Mouse (Mus musculus): ENCODE results near the gene Ccm2. TPM values are rescaled to one million over a fixed set of nuclear protein-coding genes. Genes with fewer than 3 reads are reported as not detected.

Ccm2 gene
- polyA plus RNA-seq, 1 experiment from 2014 or later: 33.9 TPM

DNA sequence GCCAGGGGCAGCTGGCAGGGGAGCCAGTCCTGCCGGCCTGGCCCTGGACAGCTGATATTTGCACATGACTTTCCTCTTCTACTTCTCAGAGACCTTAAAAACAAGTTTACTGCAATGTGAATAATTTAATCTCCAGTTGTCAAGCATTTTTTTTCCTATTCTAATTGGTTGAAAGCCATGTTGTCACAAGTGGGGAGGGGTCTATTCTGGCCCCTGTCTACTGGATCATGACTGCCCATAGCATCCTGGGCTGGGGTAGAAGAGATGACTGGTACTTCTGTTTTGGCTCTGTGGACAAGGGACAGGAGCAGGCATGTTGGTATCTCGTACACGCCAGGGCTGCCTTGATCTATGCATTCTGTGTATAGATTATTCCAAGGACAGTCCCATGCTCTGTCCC lies 49.9 kb downstream of the Ccm2 start:
- no peak for DNase-seq
- Histone ChIP-seq H3K4me2 (ENCODE audit: low read depth, low read length) (no peak overlapping the region), H3K27me3 (ENCODE audit: insufficient read depth, low read length) (no peaks in the 10 kb centered on the region), H3K9ac (replicated peaks) (no peak overlapping the region), H3K9me3 (ENCODE audit: low read length) (no peaks in the 10 kb centered on the region), H3K4me3 (ENCODE audit: low read depth, low read length) (no peak overlapping the region), H3K4me1 (ENCODE audit: insufficient read depth) (no peaks in the 10 kb centered on the region; the same call in 1 of the 2 replicates), H3K36me3 (replicated peaks; ENCODE audit: insufficient read depth, low read length) (peaks cover 69% of the 10 kb centered on the region), H3K27ac (ENCODE audit: low read depth) (no peak overlapping the region)
- no peak for ATAC-seq
- 87% methylated on average over 3 of the region's 3 CpGs for WGBS (ENCODE audit: insufficient replicate concordance)
- TF ChIP-seq CTCF (IDR thresholded peaks at IDR 0.05; ENCODE audit: low read depth): no peak
- no peak for TF ChIP-seq EP300 (IDR thresholded peaks at IDR 0.05; ENCODE audit: low read depth)

DNA sequence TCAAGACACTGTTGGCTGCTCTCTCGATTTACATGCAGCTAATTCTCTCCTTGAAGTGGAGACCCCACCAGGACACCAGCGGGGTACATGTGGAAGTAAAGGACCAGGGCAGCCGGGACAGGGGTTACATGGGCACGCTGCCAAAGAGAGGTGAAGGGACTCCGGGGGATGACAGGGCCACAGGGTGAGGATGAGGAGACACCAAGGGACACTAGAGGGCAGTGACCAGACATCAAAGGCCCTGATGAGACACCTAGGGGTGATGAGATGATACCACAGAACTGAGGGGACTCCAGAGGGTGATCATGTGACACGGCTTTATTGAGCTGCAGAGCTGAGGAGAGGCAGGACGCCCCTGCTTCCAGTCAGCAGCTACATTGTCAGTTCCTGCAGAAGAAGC lies 50.8 kb downstream of the Ccm2 start:
- Histone ChIP-seq H3K4me3 (ENCODE audit: low read depth, low read length) (no peak overlapping the region), H3K9ac (replicated peaks) (no peak overlapping the region), H3K4me2 (ENCODE audit: low read depth, low read length) (no peak overlapping the region), H3K9me3 (ENCODE audit: low read length) (no peaks in the 10 kb centered on the region), H3K36me3 (replicated peaks; ENCODE audit: insufficient read depth, low read length) (peaks cover 61% of the 10 kb centered on the region), H3K27ac (ENCODE audit: low read depth) (no peak overlapping the region), H3K27me3 (ENCODE audit: insufficient read depth, low read length) (no peaks in the 10 kb centered on the region), H3K4me1 (ENCODE audit: insufficient read depth) (no peaks in the 10 kb centered on the region; the same call in 1 of the 2 replicates)
- ATAC-seq (no peak), DNase-seq (no peak)
- TF ChIP-seq CTCF (IDR thresholded peaks at IDR 0.05; ENCODE audit: low read depth) (peak; percentile 53), EP300 (IDR thresholded peaks at IDR 0.05; ENCODE audit: low read depth) (no peak)
- 69% methylated on average over 7 of the region's 7 CpGs for WGBS (ENCODE audit: insufficient replicate concordance)

DNA sequence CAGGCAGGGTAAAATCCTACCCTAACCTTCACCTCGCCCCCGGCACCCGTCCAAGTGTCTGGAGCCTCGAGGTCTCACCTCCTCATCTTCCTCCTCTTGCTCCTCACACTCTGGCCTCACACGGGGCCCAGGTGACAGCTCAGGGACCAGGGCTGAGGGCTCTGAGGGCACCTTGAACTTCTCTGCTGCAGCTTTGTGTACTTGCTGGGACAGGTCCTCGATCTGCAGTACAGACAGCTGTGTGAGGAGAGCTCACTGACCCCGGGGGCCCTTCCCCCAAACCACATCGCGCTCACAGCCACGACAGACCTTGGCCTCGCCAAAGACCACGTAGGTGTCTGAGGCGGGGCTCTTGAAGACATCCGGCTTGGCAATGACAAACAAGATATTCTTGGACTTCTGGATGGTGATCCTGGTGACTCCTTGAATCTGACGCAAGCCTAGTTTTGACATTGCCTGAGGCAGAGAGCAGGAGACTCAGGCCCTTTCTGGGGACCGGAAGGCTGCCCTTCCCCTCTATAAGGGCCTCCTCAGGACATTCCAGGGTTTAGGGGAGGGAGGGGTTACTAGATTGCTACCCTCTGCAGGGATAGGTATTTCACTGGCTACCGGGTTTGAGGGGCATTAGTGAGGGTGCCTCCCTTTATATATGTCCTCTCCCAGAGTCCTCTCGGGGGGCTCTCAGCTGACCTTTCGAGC lies 51.7 kb downstream of the Ccm2 start:
- Histone ChIP-seq H3K27ac (ENCODE audit: low read depth) (no peak overlapping the region), H3K9me3 (ENCODE audit: low read length) (no peaks in the 10 kb centered on the region), H3K9ac (replicated peaks) (no peak overlapping the region), H3K27me3 (ENCODE audit: insufficient read depth, low read length) (0 out of 2 replicates have a peak, but pooled peaks cover 3% of the 10 kb centered on the region), H3K36me3 (replicated peaks; ENCODE audit: insufficient read depth, low read length) (peaks cover 53% of the 10 kb centered on the region), H3K4me1 (ENCODE audit: insufficient read depth) (no peaks in the 10 kb centered on the region; the same call in 1 of the 2 replicates), H3K4me2 (ENCODE audit: low read depth, low read length) (no peak overlapping the region; the same call in 1 of the 2 replicates), H3K4me3 (ENCODE audit: low read depth, low read length) (no peak overlapping the region)
- ATAC-seq: no peak
- TF ChIP-seq CTCF (IDR thresholded peaks at IDR 0.05; ENCODE audit: low read depth) (no peak), EP300 (IDR thresholded peaks at IDR 0.05; ENCODE audit: low read depth) (no peak)
- DNase-seq: no peak
- WGBS (ENCODE audit: insufficient replicate concordance): 68% methylated on average over 19 of the region's 19 CpGs

DNA sequence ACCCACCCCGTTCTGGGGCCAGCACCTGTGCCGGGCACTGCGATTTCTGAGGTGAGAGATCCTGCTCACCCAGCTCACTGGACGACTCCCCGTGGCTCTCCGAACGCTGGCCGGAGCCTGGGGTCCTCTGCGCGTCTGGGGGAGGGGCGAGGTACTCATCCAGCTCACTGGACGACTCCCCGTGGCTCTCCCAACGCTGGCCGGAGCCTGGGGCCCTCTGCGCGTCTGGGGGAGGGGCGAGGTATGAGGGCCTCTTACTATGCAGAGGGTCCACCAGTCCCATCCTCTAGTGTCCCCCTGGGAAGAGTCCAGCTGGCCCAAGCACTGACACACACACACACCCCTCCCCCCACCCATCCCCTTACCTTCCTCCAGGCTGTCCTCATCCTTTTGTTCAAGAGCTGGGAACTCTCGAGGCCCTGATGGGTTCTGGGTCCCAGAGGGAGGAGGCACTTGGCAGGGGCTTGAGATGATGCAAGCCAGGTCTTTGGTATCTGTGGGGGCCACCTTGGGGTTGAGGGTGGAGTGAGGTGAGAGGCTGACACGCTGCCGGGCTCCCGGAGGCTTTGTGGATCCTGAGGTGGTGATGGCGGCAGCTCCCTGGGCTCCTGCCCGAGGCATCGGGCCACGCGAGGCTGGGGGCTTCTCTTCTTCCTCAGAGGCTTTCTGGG lies 52.5 kb downstream of the Ccm2 start:
- ATAC-seq: peak; percentile 58
- H3K27ac ChIP-seq (ENCODE audit: low read depth): no peak overlapping the region
- peaks cover 45% of the 10 kb centered on the region for H3K36me3 ChIP-seq (replicated peaks; ENCODE audit: insufficient read depth, low read length)
- 52% methylated on average over 27 of the region's 27 CpGs for WGBS (ENCODE audit: insufficient replicate concordance)
- no peaks in the 10 kb centered on the region for H3K9me3 ChIP-seq (ENCODE audit: low read length)
- H3K4me3 ChIP-seq (ENCODE audit: low read depth, low read length): no peak overlapping the region
- no peaks in the 10 kb centered on the region; the same call in 1 of the 2 replicates for H3K4me1 ChIP-seq (ENCODE audit: insufficient read depth)
- no peak overlapping the region for H3K9ac ChIP-seq (replicated peaks)
- peak overlapping the region; percentile 16; the same call in 1 of the 2 replicates for H3K4me2 ChIP-seq (ENCODE audit: low read depth, low read length)
- peaks cover 10% of the 10 kb centered on the region; the same call in 1 of the 2 replicates for H3K27me3 ChIP-seq (ENCODE audit: insufficient read depth, low read length)
- no peak for TF ChIP-seq EP300 (IDR thresholded peaks at IDR 0.05; ENCODE audit: low read depth)
- TF ChIP-seq CTCF (IDR thresholded peaks at IDR 0.05; ENCODE audit: low read depth): no peak
- DNase-seq: peak; percentile 25

DNA sequence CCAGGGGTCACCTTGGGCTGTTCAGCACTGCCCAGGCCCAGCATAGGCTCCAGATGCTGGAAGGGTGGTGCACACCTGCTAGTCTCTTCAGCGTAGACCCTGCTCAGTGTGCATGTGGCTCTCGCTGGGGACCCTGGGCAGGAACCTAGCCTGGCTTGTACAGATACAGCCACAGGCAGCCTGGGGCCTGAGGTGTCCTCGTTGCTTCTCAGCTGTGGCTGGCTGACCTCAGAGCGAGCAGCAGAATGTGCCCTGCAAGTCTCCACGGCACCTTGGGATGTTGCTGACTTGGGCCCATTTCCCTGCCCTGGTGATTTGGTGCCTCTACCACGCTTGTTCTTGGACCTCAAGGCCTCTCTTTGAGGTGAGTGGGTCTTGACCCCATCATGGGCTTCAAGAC lies 53.1 kb downstream of the Ccm2 start:
- ATAC-seq (no peak), DNase-seq (no peak)
- H3K9me3 ChIP-seq (ENCODE audit: low read length): no peaks in the 10 kb centered on the region
- H3K27ac ChIP-seq (ENCODE audit: low read depth): no peak overlapping the region
- peaks cover 38% of the 10 kb centered on the region for H3K36me3 ChIP-seq (replicated peaks; ENCODE audit: insufficient read depth, low read length)
- H3K4me1 ChIP-seq (ENCODE audit: insufficient read depth): no peaks in the 10 kb centered on the region; the same call in 1 of the 2 replicates
- TF ChIP-seq CTCF (IDR thresholded peaks at IDR 0.05; ENCODE audit: low read depth): no peak
- TF ChIP-seq EP300 (IDR thresholded peaks at IDR 0.05; ENCODE audit: low read depth): no peak
- H3K4me3 ChIP-seq (ENCODE audit: low read depth, low read length): no peak overlapping the region
- H3K27me3 ChIP-seq (ENCODE audit: insufficient read depth, low read length): peaks cover 17% of the 10 kb centered on the region
- peak overlapping the region; percentile 16; the same call in 1 of the 2 replicates for H3K4me2 ChIP-seq (ENCODE audit: low read depth, low read length)
- 68% methylated on average over 6 of the region's 6 CpGs for WGBS (ENCODE audit: insufficient replicate concordance)
- no peak overlapping the region for H3K9ac ChIP-seq (replicated peaks)

DNA sequence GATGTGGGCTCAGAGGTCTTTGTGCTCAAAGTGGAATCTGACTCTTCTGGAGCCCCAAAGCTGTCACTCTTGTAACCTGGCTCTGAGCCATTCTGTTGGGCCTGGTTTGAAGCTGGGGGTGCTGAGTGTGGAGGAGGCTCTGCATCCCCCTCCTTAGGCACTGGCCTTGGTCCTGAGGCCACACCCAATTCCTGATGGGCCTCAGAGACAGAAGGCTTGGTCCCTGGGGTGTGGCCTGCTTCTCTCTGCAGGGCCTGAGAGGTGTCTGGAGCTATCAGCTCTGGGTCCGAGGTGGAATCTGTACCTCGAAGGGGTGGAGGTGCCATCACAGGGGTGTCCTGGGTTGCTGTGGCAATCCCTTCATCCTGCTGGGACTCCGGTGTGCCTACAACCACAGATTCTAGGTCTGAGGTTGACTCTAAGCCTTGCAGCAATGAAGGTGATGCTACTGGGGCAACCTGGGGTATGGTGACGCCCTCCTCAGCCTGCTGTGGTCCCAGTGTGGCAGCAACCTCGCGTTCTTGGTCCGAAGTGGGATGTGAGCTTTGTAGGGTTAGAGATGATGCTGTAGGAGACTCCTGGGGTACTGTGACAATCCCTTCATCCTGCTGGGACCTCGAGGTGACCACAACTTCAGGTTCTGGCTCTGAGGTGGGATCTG lies 53.7 kb downstream of the Ccm2 start:
- H3K9me3 ChIP-seq (ENCODE audit: low read length): no peaks in the 10 kb centered on the region
- no peak overlapping the region for H3K4me2 ChIP-seq (ENCODE audit: low read depth, low read length)
- H3K27ac ChIP-seq (ENCODE audit: low read depth): no peak overlapping the region
- DNase-seq (no peak), ATAC-seq (no peak)
- TF ChIP-seq CTCF (IDR thresholded peaks at IDR 0.05; ENCODE audit: low read depth) (no peak), EP300 (IDR thresholded peaks at IDR 0.05; ENCODE audit: low read depth) (no peak)
- H3K9ac ChIP-seq (replicated peaks): no peak overlapping the region
- peaks cover 3% of the 10 kb centered on the region; the same call in 1 of the 2 replicates for H3K4me1 ChIP-seq (ENCODE audit: insufficient read depth)
- peaks cover 32% of the 10 kb centered on the region for H3K36me3 ChIP-seq (replicated peaks; ENCODE audit: insufficient read depth, low read length)
- 73% methylated on average over 8 of the region's 8 CpGs for WGBS (ENCODE audit: insufficient replicate concordance)
- H3K4me3 ChIP-seq (ENCODE audit: low read depth, low read length): no peak overlapping the region
- H3K27me3 ChIP-seq (ENCODE audit: insufficient read depth, low read length): peaks cover 23% of the 10 kb centered on the region
